Mouse (Mus musculus): ENCODE data around the gene Rbpms2.
A peak's percentile ranks its signal among the peaks of the same experiment; 100 is the strongest.

- no peak for TF ChIP-seq CTCF (IDR thresholded peaks at IDR 0.05; ENCODE audit: low read depth)
- peak; percentile 77 for TF ChIP-seq EP300 (IDR thresholded peaks at IDR 0.05; ENCODE audit: low read depth)
These were observed 17.4 kb upstream of the Rbpms2 start for GRCm38 (mm10) chr9:65611969-65612486.
